Mouse (Mus musculus): ENCODE measurements at regions not wholly inside any gene's neighbourhood (a gene's known extent, or its start where the extent isn't known, plus 50 kb on each side); places are given as distances from the start of the nearest gene placed in this dataset.

- ATAC-seq (ENCODE audit: low FRiP score), result no peak
- Histone ChIP-seq H3K9ac (ENCODE audit: low read length) (no peak overlapping the region), H3K4me3 (ENCODE audit: low read depth, low read length) (no peak overlapping the region), H3K9me3 (ENCODE audit: control insufficient read depth, low read length) (no peaks in the 10 kb centered on the region; the same call in 1 of the 2 replicates), H3K4me2 (no peak overlapping the region), H3K27me3 (ENCODE audit: control insufficient read depth, insufficient read depth, low read length) (no peaks in the 10 kb centered on the region), H3K4me1 (ENCODE audit: control insufficient read depth, insufficient read depth, low read length) (no peaks in the 10 kb centered on the region), H3K36me3 (ENCODE audit: control insufficient read depth, insufficient read depth, low read length) (no peaks in the 10 kb centered on the region), H3K27ac (ENCODE audit: low read depth, low read length) (no peak overlapping the region)
- no peak for DNase-seq (ENCODE audit: low spot score, missing footprints)
- WGBS, result 81% methylated on average over 4 of the region's 4 CpGs
These were observed 69.6 kb upstream of the 1700021F07Rik start for GRCm38 (mm10) chr2:173452800-173453199.

GRCm38 (mm10) chr2:173453569-173454405 lies 68.6 kb upstream of the 1700021F07Rik start:
- ATAC-seq (ENCODE audit: low FRiP score), result 0 out of 2 replicates have a peak, but pooled peaks have one; percentile 33
- DNase-seq (ENCODE audit: low spot score, missing footprints), result no peak

GRCm38 (mm10) chr2:173454741-173455140 lies 67.6 kb upstream of the 1700021F07Rik start:
- H3K27ac ChIP-seq (ENCODE audit: low read depth, low read length), result no peak overlapping the region
- H3K27me3 ChIP-seq (ENCODE audit: control insufficient read depth, insufficient read depth, low read length), result no peaks in the 10 kb centered on the region
- DNase-seq (ENCODE audit: low spot score, missing footprints) (no peak), ATAC-seq (ENCODE audit: low FRiP score) (no peak)
- H3K4me3 ChIP-seq (ENCODE audit: low read depth, low read length), result no peak overlapping the region
- no peaks in the 10 kb centered on the region; the same call in 1 of the 2 replicates for H3K9me3 ChIP-seq (ENCODE audit: control insufficient read depth, low read length)
- H3K4me2 ChIP-seq, result no peak overlapping the region
- no peaks in the 10 kb centered on the region for H3K36me3 ChIP-seq (ENCODE audit: control insufficient read depth, insufficient read depth, low read length)
- no peaks in the 10 kb centered on the region for H3K4me1 ChIP-seq (ENCODE audit: control insufficient read depth, insufficient read depth, low read length)
- 94% methylated on average over 4 of the region's 4 CpGs for WGBS
- no peak overlapping the region for H3K9ac ChIP-seq (ENCODE audit: low read length)

More at GRCm38 (mm10) chr2:173453569-173454405, 68.6 kb upstream of the 1700021F07Rik start:
- no peak overlapping the region for H3K4me2 ChIP-seq
- no peak overlapping the region for H3K27ac ChIP-seq (ENCODE audit: low read depth, low read length)
- no peaks in the 10 kb centered on the region; the same call in 1 of the 2 replicates for H3K9me3 ChIP-seq (ENCODE audit: control insufficient read depth, low read length)
- H3K27me3 ChIP-seq (ENCODE audit: control insufficient read depth, insufficient read depth, low read length), result no peaks in the 10 kb centered on the region
- no peaks in the 10 kb centered on the region for H3K4me1 ChIP-seq (ENCODE audit: control insufficient read depth, insufficient read depth, low read length)
- H3K9ac ChIP-seq (ENCODE audit: low read length), result no peak overlapping the region
- no peaks in the 10 kb centered on the region for H3K36me3 ChIP-seq (ENCODE audit: control insufficient read depth, insufficient read depth, low read length)
- H3K4me3 ChIP-seq (ENCODE audit: low read depth, low read length), result no peak overlapping the region
- 70% methylated on average over 14 of the region's 14 CpGs for WGBS

GRCm38 (mm10) chr2:173455216-173455615 lies 67.2 kb upstream of the 1700021F07Rik start:
- Histone ChIP-seq H3K4me1 (ENCODE audit: control insufficient read depth, insufficient read depth, low read length) (no peaks in the 10 kb centered on the region), H3K9me3 (ENCODE audit: control insufficient read depth, low read length) (no peaks in the 10 kb centered on the region; the same call in 1 of the 2 replicates), H3K4me3 (ENCODE audit: low read depth, low read length) (no peak overlapping the region), H3K36me3 (ENCODE audit: control insufficient read depth, insufficient read depth, low read length) (no peaks in the 10 kb centered on the region), H3K27ac (ENCODE audit: low read depth, low read length) (no peak overlapping the region), H3K9ac (ENCODE audit: low read length) (no peak overlapping the region), H3K4me2 (no peak overlapping the region), H3K27me3 (ENCODE audit: control insufficient read depth, insufficient read depth, low read length) (no peaks in the 10 kb centered on the region)
- ATAC-seq (ENCODE audit: low FRiP score) (no peak), DNase-seq (ENCODE audit: low spot score, missing footprints) (no peak)
- whole genome bisulfite sequencing, result 91% methylated on average over 12 of the region's 12 CpGs

GRCm38 (mm10) chr2:173456083-173456482 lies 66.3 kb upstream of the 1700021F07Rik start:
- no peak overlapping the region for H3K9ac ChIP-seq (ENCODE audit: low read length)
- no peaks in the 10 kb centered on the region for H3K27me3 ChIP-seq (ENCODE audit: control insufficient read depth, insufficient read depth, low read length)
- H3K36me3 ChIP-seq (ENCODE audit: control insufficient read depth, insufficient read depth, low read length), result no peaks in the 10 kb centered on the region
- no peak overlapping the region for H3K4me3 ChIP-seq (ENCODE audit: low read depth, low read length)
- H3K9me3 ChIP-seq (ENCODE audit: control insufficient read depth, low read length), result no peaks in the 10 kb centered on the region; the same call in 1 of the 2 replicates
- no peaks in the 10 kb centered on the region for H3K4me1 ChIP-seq (ENCODE audit: control insufficient read depth, insufficient read depth, low read length)
- no peak overlapping the region for H3K27ac ChIP-seq (ENCODE audit: low read depth, low read length)
- WGBS, result 83% methylated on average over 7 of the region's 7 CpGs
- ATAC-seq (ENCODE audit: low FRiP score), result no peak
- DNase-seq (ENCODE audit: low spot score, missing footprints), result no peak
- H3K4me2 ChIP-seq, result no peak overlapping the region

- ATAC-seq (ENCODE audit: low FRiP score), result no peak
- Histone ChIP-seq H3K4me1 (ENCODE audit: control insufficient read depth, insufficient read depth, low read length) (no peaks in the 10 kb centered on the region), H3K9me3 (ENCODE audit: control insufficient read depth, low read length) (no peaks in the 10 kb centered on the region; the same call in 1 of the 2 replicates), H3K27ac (ENCODE audit: low read depth, low read length) (no peak overlapping the region), H3K36me3 (ENCODE audit: control insufficient read depth, insufficient read depth, low read length) (no peaks in the 10 kb centered on the region), H3K27me3 (ENCODE audit: control insufficient read depth, insufficient read depth, low read length) (no peaks in the 10 kb centered on the region), H3K4me3 (ENCODE audit: low read depth, low read length) (no peak overlapping the region), H3K4me2 (no peak overlapping the region), H3K9ac (ENCODE audit: low read length) (no peak overlapping the region)
- DNase-seq (ENCODE audit: low spot score, missing footprints), result no peak
- 88% methylated on average over 9 of the region's 9 CpGs for WGBS
These were observed 65.3 kb upstream of the 1700021F07Rik start for GRCm38 (mm10) chr2:173456924-173457623.

- Histone ChIP-seq H3K36me3 (ENCODE audit: control insufficient read depth, insufficient read depth, low read length) (no peaks in the 10 kb centered on the region), H3K27ac (ENCODE audit: low read depth, low read length) (no peak overlapping the region), H3K4me2 (no peak overlapping the region), H3K9ac (ENCODE audit: low read length) (no peak overlapping the region), H3K27me3 (ENCODE audit: control insufficient read depth, insufficient read depth, low read length) (no peaks in the 10 kb centered on the region), H3K4me3 (ENCODE audit: low read depth, low read length) (no peak overlapping the region), H3K9me3 (ENCODE audit: control insufficient read depth, low read length) (no peaks in the 10 kb centered on the region; the same call in 1 of the 2 replicates), H3K4me1 (ENCODE audit: control insufficient read depth, insufficient read depth, low read length) (no peaks in the 10 kb centered on the region)
- 91% methylated on average over 18 of the region's 18 CpGs for WGBS
- ATAC-seq (ENCODE audit: low FRiP score), result no peak
- DNase-seq (ENCODE audit: low spot score, missing footprints), result no peak
These were observed 64.6 kb upstream of the 1700021F07Rik start for GRCm38 (mm10) chr2:173457624-173458320.

GRCm38 (mm10) chr2:173458861-173459260 lies 63.5 kb upstream of the 1700021F07Rik start:
- H3K9ac ChIP-seq (ENCODE audit: low read length), result no peak overlapping the region
- H3K9me3 ChIP-seq (ENCODE audit: control insufficient read depth, low read length), result no peaks in the 10 kb centered on the region; the same call in 1 of the 2 replicates
- H3K27me3 ChIP-seq (ENCODE audit: control insufficient read depth, insufficient read depth, low read length), result no peaks in the 10 kb centered on the region
- H3K4me2 ChIP-seq, result no peak overlapping the region
- H3K4me1 ChIP-seq (ENCODE audit: control insufficient read depth, insufficient read depth, low read length), result no peaks in the 10 kb centered on the region
- 88% methylated on average over 12 of the region's 12 CpGs for WGBS
- H3K4me3 ChIP-seq (ENCODE audit: low read depth, low read length), result no peak overlapping the region
- H3K36me3 ChIP-seq (ENCODE audit: control insufficient read depth, insufficient read depth, low read length), result no peaks in the 10 kb centered on the region
- no peak for ATAC-seq (ENCODE audit: low FRiP score)
- H3K27ac ChIP-seq (ENCODE audit: low read depth, low read length), result no peak overlapping the region
- no peak for DNase-seq (ENCODE audit: low spot score, missing footprints)
